Mouse (Mus musculus): ENCODE data around the gene Nup214.

Gene Nup214

GRCm38 (mm10) chr2:32096122-32096420 is 121.8 kb downstream of the Nup214 start:
- in situ Hi-C loops (cut with MboI, MseI), result no loop called here

GRCm38 (mm10) chr2:32102944-32103343 is 128.7 kb downstream of the Nup214 start:
- in situ Hi-C loops (cut with MboI, MseI), result no loop called here

- in situ Hi-C loops (cut with MboI, MseI), result no loop called here
Observed at GRCm38 (mm10) chr2:32103557-32103956, 129.3 kb downstream of the Nup214 start.

All from T-helper 1 cell (primary cell).